Comparison of ENCODE assay signal across 17 mouse cellular contexts in genomic region chr8:35944461-35944860, GRCm38 (mm10).
"Had no signal": no experiment of that assay in that cellular context is flagged by ENCODE, and none has a peak within 500 bp of the region (broad histone marks: within the 10 kb centered on the region; RNA-seq: fewer than 3 reads in every experiment).

No protein-coding gene starts in this region.

- H3K9ac ChIP-seq: liver, embryonic 14.5 days; lung, embryonic 14.5 days; midbrain, embryonic 13.5 days; neural tube, embryonic 12.5 days had no signal

- H3K36me3 ChIP-seq: midbrain, embryonic 10.5 days; midbrain, embryonic 13.5 days; neural tube, embryonic 12.5 days had no signal

- H3K4me2 ChIP-seq: lung, embryonic 14.5 days; midbrain, embryonic 13.5 days; neural tube, embryonic 12.5 days had no signal

- H3K4me1 ChIP-seq: midbrain, embryonic 13.5 days; neural tube, embryonic 12.5 days had no signal

- H3K4me3 ChIP-seq: midbrain, embryonic 10.5 days; midbrain, embryonic 13.5 days; myocyte; neural tube, embryonic 12.5 days had no signal

- H3K27me3 ChIP-seq: midbrain, embryonic 13.5 days; neural tube, embryonic 12.5 days had no signal

- DNase-seq: lung, adult 18-20 months; lung, embryonic 14.5 days; lung, postnatal 10 days; lung, postnatal 4 days; retina, postnatal 1 day; right cerebral cortex, adult 18-20 months; right cerebral cortex, postnatal 25 days; right cerebral cortex, postnatal 4 days; spleen, adult 18-20 months; thymus, adult 18-20 months; thymus, postnatal 14 days had no signal

- H3K27ac ChIP-seq: liver, embryonic 14.5 days; midbrain, embryonic 10.5 days; midbrain, embryonic 13.5 days; neural tube, embryonic 12.5 days had no signal

- ATAC-seq: midbrain, embryonic 13.5 days; midbrain, embryonic 16.5 days had no signal

- H3K9me3 ChIP-seq: midbrain, embryonic 10.5 days; midbrain, embryonic 13.5 days; neural tube, embryonic 12.5 days had no signal
